Mouse (Mus musculus): ENCODE results near the gene Gm3415. TPM values are rescaled to one million over a fixed set of nuclear protein-coding genes. Genes with fewer than 3 reads are reported as not detected.
"Not testable (repeated sequence)": the region's sequence is repeated elsewhere in the genome, so short reads cannot be mapped to it uniquely, and the experiment has no call there.

The Gm3415 gene
- not detected in 2 replicates for polyA plus RNA-seq (2012; ENCODE audit: insufficient read depth, low replicate concordance)

DNA sequence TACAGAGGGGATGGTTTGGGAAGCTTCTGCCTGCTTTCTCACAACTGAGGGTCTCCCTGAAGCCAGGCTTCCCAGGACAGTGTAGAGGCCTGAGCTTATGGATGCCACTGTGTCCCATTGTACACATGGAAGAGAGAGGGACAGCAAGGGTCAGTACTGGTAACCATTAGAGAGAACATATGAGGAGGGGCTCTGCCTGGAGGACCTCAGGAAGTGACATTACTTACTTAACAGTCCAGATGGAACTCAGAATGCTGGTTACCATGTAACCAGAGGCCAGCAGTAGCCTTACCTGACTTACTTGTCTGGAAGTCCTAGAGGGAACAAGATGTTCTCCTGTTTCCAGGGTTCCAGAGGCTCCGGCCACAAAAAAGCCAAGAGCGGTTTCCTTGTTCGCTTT is at the start of gene Gm3415:
Gm3415 (plus strand) TSS at position 301 of the 400 bp plus-strand sequence.
- not testable (repeated sequence) for H3K4me3 ChIP-seq (replicated peaks); H3K36me3 ChIP-seq (replicated peaks; ENCODE audit: low read length); H3K27me3 ChIP-seq (replicated peaks); H3K4me1 ChIP-seq; H3K9me3 ChIP-seq

DNA sequence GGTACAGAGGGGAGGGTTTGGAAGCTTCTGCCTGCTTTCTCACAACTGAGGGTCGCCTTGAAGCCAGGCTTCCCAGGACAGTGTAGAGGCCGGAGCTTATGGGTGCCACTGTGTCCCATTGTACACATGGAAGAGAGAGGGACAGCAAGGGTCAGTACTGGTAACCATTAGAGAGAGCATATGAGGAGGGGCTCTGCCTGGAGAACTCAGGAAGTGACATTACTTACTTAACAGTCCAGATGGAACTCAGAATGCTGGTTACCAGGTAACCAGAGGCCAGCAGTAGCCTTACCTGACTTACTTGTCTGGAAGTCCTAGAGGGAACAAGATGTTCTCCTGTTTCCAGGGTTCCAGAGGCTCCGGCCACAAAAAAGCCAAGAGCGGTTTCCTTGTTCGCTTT is 42.1 kb upstream of the Gm3415 start, which contains the start of gene Gm3402:
Gm3402 (plus strand) TSS at position 301 of the 400 bp plus-strand sequence.
- H3K27me3 ChIP-seq (replicated peaks); H3K9me3 ChIP-seq; H3K4me1 ChIP-seq: not testable (repeated sequence)

DNA sequence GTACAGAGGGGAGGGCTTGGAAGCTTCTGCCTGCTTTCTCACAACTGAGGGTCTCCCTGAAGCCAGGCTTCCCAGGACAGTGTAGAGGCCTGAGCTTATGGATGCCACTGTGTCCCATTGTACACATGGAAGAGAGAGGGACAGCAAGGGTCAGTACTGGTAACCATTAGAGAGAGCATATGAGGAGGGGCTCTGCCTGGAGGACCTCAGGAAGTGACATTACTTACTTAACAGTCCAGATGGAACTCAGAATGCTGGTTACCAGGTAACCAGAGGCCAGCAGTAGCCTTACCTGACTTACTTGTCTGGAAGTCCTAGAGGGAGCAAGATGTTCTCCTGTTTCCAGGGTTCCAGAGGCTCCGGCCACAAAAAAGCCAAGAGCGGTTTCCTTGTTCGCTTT is 30.4 kb upstream of the Gm3415 start, which contains the start of gene Gm3404:
Gm3404 (plus strand) TSS at position 301 of the 400 bp plus-strand sequence.
- not testable (repeated sequence) for H3K36me3 ChIP-seq (replicated peaks; ENCODE audit: low read length); H3K9me3 ChIP-seq; H3K27me3 ChIP-seq (replicated peaks); H3K4me3 ChIP-seq (replicated peaks); H3K4me1 ChIP-seq

More for the DNA sequence above, 42.1 kb upstream of the Gm3415 start, which contains the start of gene Gm3402:
- not testable (repeated sequence) for H3K4me3 ChIP-seq (replicated peaks); H3K36me3 ChIP-seq (replicated peaks; ENCODE audit: low read length)

DNA sequence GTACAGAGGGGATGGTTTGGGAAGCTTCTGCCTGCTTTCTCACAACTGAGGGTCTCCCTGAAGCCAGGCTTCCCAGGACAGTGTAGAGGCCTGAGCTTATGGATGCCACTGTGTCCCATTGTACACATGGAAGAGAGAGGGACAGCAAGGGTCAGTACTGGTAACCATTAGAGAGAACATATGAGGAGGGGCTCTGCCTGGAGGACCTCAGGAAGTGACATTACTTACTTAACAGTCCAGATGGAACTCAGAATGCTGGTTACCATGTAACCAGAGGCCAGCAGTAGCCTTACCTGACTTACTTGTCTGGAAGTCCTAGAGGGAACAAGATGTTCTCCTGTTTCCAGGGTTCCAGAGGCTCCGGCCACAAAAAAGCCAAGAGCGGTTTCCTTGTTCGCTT is 18.6 kb upstream of the Gm3415 start, which contains the start of gene Gm3409:
Gm3409 (plus strand) TSS at position 301 of the 400 bp plus-strand sequence.
- not testable (repeated sequence) for H3K36me3 ChIP-seq (replicated peaks; ENCODE audit: low read length); H3K27me3 ChIP-seq (replicated peaks); H3K4me3 ChIP-seq (replicated peaks); H3K4me1 ChIP-seq; H3K9me3 ChIP-seq

DNA sequence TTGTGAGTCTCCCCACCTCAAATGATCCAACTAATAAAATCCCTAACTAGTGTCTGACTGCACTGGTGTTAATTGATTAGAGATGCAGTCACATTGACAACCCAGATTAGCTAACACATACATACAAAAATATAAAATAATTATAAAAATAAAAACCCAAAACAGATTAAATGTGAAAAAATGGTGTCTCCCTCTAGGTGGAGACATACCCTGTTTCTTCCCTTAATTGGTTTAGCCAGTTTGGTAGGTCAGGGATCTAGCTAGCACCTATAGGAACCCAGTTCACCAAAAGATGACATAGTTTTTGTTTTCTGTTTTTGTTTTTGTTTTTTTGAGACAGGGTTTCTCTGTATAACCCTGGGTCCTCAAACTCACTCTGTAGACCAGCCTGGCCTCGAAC is 8.3 kb downstream of the Gm3415 start:
- Histone ChIP-seq H3K36me3 (replicated peaks; ENCODE audit: low read length) (no peaks in the 10 kb centered on the region), H3K27me3 (replicated peaks) (no peaks in the 10 kb centered on the region), H3K4me1 (no peaks in the 10 kb centered on the region), H3K4me3 (replicated peaks) (no peak overlapping the region), H3K9me3 (peaks cover 2% of the 10 kb centered on the region; the same call in 1 of the 2 replicates)
- no peak for TF ChIP-seq GATA1 (IDR thresholded peaks at IDR 0.05; ENCODE audit: borderline replicate concordance, low read length)
- no peak for TF ChIP-seq FLI1 (IDR thresholded peaks at IDR 0.05; ENCODE audit: low read length)

DNA sequence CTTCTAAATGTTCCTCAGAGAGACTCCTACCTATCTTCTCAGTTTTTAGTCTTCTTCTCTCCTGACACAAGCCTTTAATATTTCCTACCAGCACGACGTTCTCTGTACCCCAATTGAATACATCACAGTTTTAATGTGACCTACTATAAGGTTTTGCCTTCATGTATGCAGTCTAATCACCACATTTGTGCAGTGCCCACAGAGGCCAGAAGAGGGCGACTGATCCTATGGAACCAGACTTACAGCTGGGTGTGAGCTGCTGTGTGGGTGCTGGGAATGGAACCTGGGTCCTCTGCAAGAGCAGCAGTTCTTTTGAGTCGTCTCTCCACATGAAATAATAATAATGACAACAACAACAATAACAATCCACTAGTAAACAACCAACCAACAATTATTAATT is 11.1 kb downstream of the Gm3415 start:
- TF ChIP-seq FLI1 (IDR thresholded peaks at IDR 0.05; ENCODE audit: low read length) (no peak), GATA1 (IDR thresholded peaks at IDR 0.05; ENCODE audit: borderline replicate concordance, low read length) (no peak)
- no peaks in the 10 kb centered on the region for H3K4me1 ChIP-seq
- no peaks in the 10 kb centered on the region for H3K27me3 ChIP-seq (replicated peaks)
- H3K4me3 ChIP-seq (replicated peaks), result no peak overlapping the region
- peaks cover 2% of the 10 kb centered on the region; the same call in 1 of the 2 replicates for H3K9me3 ChIP-seq
- H3K36me3 ChIP-seq (replicated peaks; ENCODE audit: low read length), result no peaks in the 10 kb centered on the region

DNA sequence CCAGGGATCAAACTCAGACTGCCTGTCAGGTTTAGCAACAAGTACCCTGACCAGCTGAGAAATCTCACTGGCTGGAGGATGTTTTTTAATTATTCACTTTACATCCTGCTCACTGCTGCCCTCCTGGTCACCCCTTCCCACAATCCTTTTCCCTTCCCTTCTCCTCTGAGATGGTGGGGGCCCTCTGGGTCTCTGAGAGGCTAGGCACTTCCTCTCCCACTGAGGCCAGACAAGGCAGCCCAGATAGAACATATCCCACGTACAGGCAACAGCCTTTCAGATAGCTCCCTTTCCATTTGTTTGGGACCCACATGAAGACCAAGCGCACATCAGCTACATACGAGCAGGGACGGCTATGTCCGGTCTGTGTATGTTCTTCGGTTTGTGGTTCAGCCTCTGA is 14.2 kb downstream of the Gm3415 start:
- not testable (repeated sequence) for H3K36me3 ChIP-seq (replicated peaks; ENCODE audit: low read length); H3K4me3 ChIP-seq (replicated peaks); H3K27me3 ChIP-seq (replicated peaks); H3K4me1 ChIP-seq; H3K9me3 ChIP-seq

DNA sequence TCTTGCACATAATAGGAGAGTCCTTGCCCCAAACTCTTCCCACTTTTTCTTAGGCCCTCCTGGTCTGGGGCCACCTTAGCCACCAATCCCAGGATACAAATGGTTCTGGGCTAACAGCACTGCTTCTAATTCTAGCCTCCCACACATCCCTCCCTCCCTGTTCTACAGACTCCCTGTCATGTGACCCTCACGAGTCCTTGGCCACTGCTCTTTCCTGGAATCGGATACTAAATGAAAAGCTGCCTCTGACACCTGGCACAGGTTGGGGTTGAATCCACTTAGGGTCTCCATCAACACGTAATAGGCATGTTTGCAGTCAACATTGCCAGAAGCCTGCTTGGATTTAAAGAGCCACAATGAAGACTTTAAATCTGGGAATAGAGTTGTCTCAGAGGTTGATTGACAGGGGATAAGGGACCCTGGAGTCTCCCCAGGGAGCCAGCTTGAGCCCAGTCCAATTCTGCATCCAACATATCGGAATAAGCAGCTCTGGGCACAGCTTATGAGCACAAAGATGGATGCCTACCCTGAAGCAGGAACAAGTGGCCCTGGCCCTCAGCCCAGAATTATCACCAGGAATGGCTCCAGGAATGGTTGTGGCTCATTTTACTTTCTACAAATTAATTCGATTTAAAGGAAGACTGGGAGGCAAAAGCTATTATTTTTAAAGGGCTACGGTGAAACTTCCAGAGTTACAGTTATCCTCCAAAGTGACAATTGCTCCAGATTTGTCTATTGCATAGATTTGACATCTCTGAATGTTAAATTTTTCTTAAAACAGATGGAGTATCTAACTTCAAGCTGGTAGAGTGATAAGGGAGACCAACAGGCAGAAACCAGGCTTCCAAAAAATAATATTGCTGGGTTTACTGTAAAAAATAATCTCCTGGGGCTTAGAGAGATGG is 16.1 kb downstream of the Gm3415 start:
- H3K4me1 ChIP-seq; H3K4me3 ChIP-seq (replicated peaks); H3K9me3 ChIP-seq; H3K27me3 ChIP-seq (replicated peaks); H3K36me3 ChIP-seq (replicated peaks; ENCODE audit: low read length): not testable (repeated sequence)

DNA sequence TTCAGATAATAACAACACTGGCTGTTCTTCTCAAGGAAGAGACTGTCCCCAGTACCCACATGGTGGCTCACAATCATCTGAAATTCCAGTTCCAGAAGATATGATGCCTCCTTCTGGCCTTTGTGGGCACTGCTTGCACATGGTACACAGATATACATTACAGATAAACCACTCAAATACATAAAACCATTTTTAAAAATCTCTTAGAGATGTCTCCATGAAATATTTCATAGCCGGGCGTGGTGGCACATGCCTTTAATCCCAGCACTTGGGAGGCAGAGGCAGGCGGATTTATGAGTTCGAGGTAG is 16.8 kb downstream of the Gm3415 start:
- not testable (repeated sequence) for H3K9me3 ChIP-seq; H3K4me3 ChIP-seq (replicated peaks); H3K4me1 ChIP-seq; H3K27me3 ChIP-seq (replicated peaks); H3K36me3 ChIP-seq (replicated peaks; ENCODE audit: low read length)

DNA sequence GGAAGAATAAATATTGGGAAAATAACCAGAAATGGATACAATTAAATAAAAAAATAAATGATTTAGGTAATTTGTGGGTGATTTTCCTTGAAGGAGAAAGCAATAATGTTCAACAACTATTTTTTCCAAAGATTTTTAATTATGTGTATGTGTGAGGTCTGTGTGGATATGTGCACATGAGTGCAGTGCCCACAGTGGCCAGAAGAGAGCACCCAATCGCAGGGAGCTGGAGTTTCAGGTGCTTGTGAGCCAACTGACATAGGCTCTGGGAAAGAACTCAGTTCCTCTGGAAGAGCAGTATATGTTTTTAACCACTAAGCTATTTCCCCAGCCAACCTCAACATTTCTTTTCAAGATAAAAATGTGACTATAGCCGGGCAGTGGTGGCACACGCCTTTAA is 20.7 kb downstream of the Gm3415 start:
- Histone ChIP-seq H3K36me3 (replicated peaks; ENCODE audit: low read length) (no peaks in the 10 kb centered on the region), H3K9me3 (peaks cover 9% of the 10 kb centered on the region; the same call in 1 of the 2 replicates), H3K27me3 (replicated peaks) (no peaks in the 10 kb centered on the region), H3K4me3 (replicated peaks) (no peak overlapping the region), H3K4me1 (no peaks in the 10 kb centered on the region)
- no peak for TF ChIP-seq FLI1 (IDR thresholded peaks at IDR 0.05; ENCODE audit: low read length)
- TF ChIP-seq GATA1 (IDR thresholded peaks at IDR 0.05; ENCODE audit: borderline replicate concordance, low read length), result no peak

DNA sequence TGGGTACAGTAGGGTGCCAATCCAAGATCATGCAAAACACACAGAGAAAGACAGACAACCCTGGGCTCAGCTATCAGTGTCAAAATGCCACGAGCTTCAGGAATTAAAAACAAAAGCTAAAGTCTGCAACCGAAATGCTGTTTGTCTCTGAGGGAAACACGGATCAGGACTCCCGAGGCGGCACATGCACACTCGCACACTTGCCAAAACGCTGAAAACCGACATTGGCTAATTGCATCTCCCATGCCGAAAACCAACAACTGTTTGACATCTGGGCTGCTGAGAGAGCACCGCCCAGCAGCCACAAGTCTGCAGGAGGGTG is 28.2 kb downstream of the Gm3415 start:
- H3K4me3 ChIP-seq (replicated peaks), result no peak overlapping the region
- H3K27me3 ChIP-seq (replicated peaks), result peaks cover 40% of the 10 kb centered on the region
- H3K9me3 ChIP-seq, result no peaks in the 10 kb centered on the region
- H3K4me1 ChIP-seq, result no peaks in the 10 kb centered on the region; the same call in 1 of the 2 replicates
- no peaks in the 10 kb centered on the region for H3K36me3 ChIP-seq (replicated peaks; ENCODE audit: low read length)
- TF ChIP-seq FLI1 (IDR thresholded peaks at IDR 0.05; ENCODE audit: low read length) (no peak), GATA1 (IDR thresholded peaks at IDR 0.05; ENCODE audit: borderline replicate concordance, low read length) (no peak)
